Mouse (Mus musculus): ENCODE measurements at regions not wholly inside any gene's neighbourhood (a gene's known extent, or its start where the extent isn't known, plus 50 kb on each side); places are given as distances from the start of the nearest gene placed in this dataset.

DNA sequence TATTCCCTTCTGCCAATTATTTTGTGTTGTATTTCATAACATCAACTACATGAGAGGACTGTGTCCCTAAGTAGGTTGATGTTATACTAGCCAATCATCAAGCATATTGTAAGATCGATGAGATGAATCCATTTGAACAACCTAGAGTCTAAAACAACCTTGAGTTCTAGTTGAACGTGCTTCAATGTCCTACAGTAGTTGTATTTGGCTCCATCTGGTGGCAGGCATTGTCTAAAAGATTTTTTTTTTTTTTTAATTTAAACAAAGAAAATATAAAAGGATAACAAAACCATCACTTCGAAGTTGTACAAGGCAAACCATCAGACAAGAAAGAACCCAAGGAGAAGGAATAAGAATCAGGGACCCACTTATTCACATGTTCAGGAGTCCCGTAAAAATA, 114.4 kb downstream of the Pih1d3 start:
- 0 out of 2 replicates have a peak, but pooled peaks have one; percentile 15 for TF ChIP-seq CTCF (conservative IDR thresholded peaks at IDR 0.05; ENCODE audit: low read length)
- TF ChIP-seq NANOG (IDR thresholded peaks at IDR 0.05; ENCODE audit: borderline replicate concordance, low read length) = no peak
